Mouse (Mus musculus) limb, embryonic 13.5 days (tissue): ENCODE measurements around the gene Cd209g. TPM values are rescaled to one million over a fixed set of nuclear protein-coding genes. Genes with fewer than 3 reads are reported as not detected.
A peak's percentile ranks its signal among the peaks of the same experiment; 100 is the strongest.
"Not testable (repeated sequence)": the region's sequence is repeated elsewhere in the genome, so short reads cannot be mapped to it uniquely, and the experiment has no call there.

Experiments used
- ATAC-seq: fragments of 200-750 bp; cut with Nextera tagmentation; 2 replicates; pipeline ENCODE4 v1.8.0; 2017; ENCODE audit warnings: low read depth, moderate number of reproducible peaks, moderate TSS enrichment; ENCODE audit not compliant: low FRiP score
- H3K27ac ChIP-seq: fragments of 300-500 bp; sonication (generic); 2 replicates; pipeline ENCODE4 v1.5.1; 2015; ENCODE audit warnings: inconsistent platforms, mild to moderate bottlenecking, moderate library complexity
- H3K27me3 ChIP-seq: fragments of 300-500 bp; sonication (generic); 2 replicates; pipeline ENCODE4 v1.6.1; 2015; ENCODE audit warnings: mild to moderate bottlenecking, inconsistent platforms
- H3K36me3 ChIP-seq: fragments of 300-500 bp; sonication (generic); 2 replicates; pipeline ENCODE4 v1.6.1; 2015; ENCODE audit warnings: inconsistent platforms, mild to moderate bottlenecking, moderate library complexity
- H3K4me1 ChIP-seq: fragments of 300-500 bp; sonication (generic); 2 replicates; pipeline ENCODE4 v1.6.1; 2015; ENCODE audit warnings: inconsistent platforms
- H3K4me2 ChIP-seq: fragments of 300-500 bp; sonication (generic); replicated peaks from 2 replicates; pipeline ENCODE4 v1.6.1; 2015; ENCODE audit warnings: inconsistent platforms, mild to moderate bottlenecking, moderate library complexity
- H3K4me3 ChIP-seq: fragments of 300-500 bp; sonication (generic); 2 replicates; pipeline ENCODE4 v1.5.1; 2015; ENCODE audit warnings: moderate library complexity, mild to moderate bottlenecking, inconsistent platforms
- H3K9ac ChIP-seq: fragments of 300-500 bp; sonication (generic); 2 replicates; pipeline ENCODE4 v1.6.1; 2015; ENCODE audit warnings: mild to moderate bottlenecking, inconsistent platforms
- H3K9me3 ChIP-seq: fragments of 300-500 bp; sonication (generic); 2 replicates; pipeline ENCODE4 v1.6.1; 2016; ENCODE audit warnings: inconsistent platforms
- WGBS: fragments of 180-500 bp; shearing (Covaris S2); methylation state at CpG from one replicate; pipeline ENCODE4 v1.1.7; 2015; 5-methylcytosine and 5-hydroxymethylcytosine counted together
- polyA plus RNA-seq: library from polyadenylated mRNA; unstranded; fragments of >200 nt; fragmentation: Nextera tagmentation; extraction: Ambion mirVana; gene quantifications from 2 replicates; pipeline ENCODE4 v1.2.1, GENCODE M21; 2015

The Cd209g gene
- not detected in 2 replicates for polyA plus RNA-seq

- WGBS, result 91% methylated on average over 10 of the region's 10 CpGs
- Histone ChIP-seq H3K9ac (no peak within 1 kb of the TSS), H3K27ac (no peak within 1 kb of the TSS), H3K27me3 (peaks cover 4% of the 10 kb centered on the region; the same call in 1 of the 2 replicates), H3K4me3 (no peak within 1 kb of the TSS), H3K9me3 (no peaks in the 10 kb centered on the region), H3K4me2 (no peak within 1 kb of the TSS), H3K36me3 (no peaks in the 10 kb centered on the region), H3K4me1 (no peaks in the 10 kb centered on the region)
- no peak for ATAC-seq
These were observed at the start of gene Cd209g for GRCm38 (mm10) chr8:4133798-4134197. Gene Cd209g, plus strand, starts transcription at chr8:4134098.

GRCm38 (mm10) chr8:4087180-4087722 lies 46.6 kb upstream of the Cd209g start:
- H3K9me3 ChIP-seq, H3K27ac ChIP-seq, H3K27me3 ChIP-seq, ATAC-seq, H3K4me3 ChIP-seq, H3K4me1 ChIP-seq, H3K36me3 ChIP-seq, H3K9ac ChIP-seq: not testable (repeated sequence)
- WGBS, result 39% methylated on average over 32 of the region's 33 CpGs
- 0 out of 2 replicates have a peak overlapping the region, but pooled peaks have one; percentile 7 for H3K4me2 ChIP-seq

- H3K4me3 ChIP-seq, H3K36me3 ChIP-seq, H3K27ac ChIP-seq, ATAC-seq, H3K27me3 ChIP-seq, H3K9ac ChIP-seq, H3K4me2 ChIP-seq, H3K4me1 ChIP-seq, H3K9me3 ChIP-seq: not testable (repeated sequence)
- 82% methylated on average over 3 of the region's 3 CpGs for WGBS
These were observed 45.4 kb upstream of the Cd209g start for GRCm38 (mm10) chr8:4088514-4088913.

GRCm38 (mm10) chr8:4105735-4106134 lies 28.2 kb upstream of the Cd209g start, which contains the start of gene Cd209f:
Gene Cd209f, minus strand, starts transcription at chr8:4105835.
- not testable (repeated sequence) for H3K4me2 ChIP-seq, H3K36me3 ChIP-seq, H3K9me3 ChIP-seq, H3K4me1 ChIP-seq, ATAC-seq, H3K27ac ChIP-seq, H3K9ac ChIP-seq, H3K27me3 ChIP-seq, H3K4me3 ChIP-seq
- WGBS, result 63% methylated on average over 2 of the region's 2 CpGs

- Histone ChIP-seq H3K9me3 (no peaks in the 10 kb centered on the region), H3K9ac (no peak overlapping the region), H3K4me1 (no peaks in the 10 kb centered on the region), H3K27ac (no peak overlapping the region), H3K4me2 (0 out of 2 replicates have a peak overlapping the region, but pooled peaks have one; percentile 27), H3K4me3 (no peak overlapping the region), H3K27me3 (peaks cover 4% of the 10 kb centered on the region; the same call in 1 of the 2 replicates), H3K36me3 (no peaks in the 10 kb centered on the region)
- 12% methylated on average over 12 of the region's 12 CpGs for WGBS
- ATAC-seq, result peak; percentile 64; the same call in 1 of the 2 replicates
These were observed 6.1 kb downstream of the Cd209g start for GRCm38 (mm10) chr8:4139660-4140646.

- H3K36me3 ChIP-seq, result no peaks in the 10 kb centered on the region
- no peaks in the 10 kb centered on the region for H3K9me3 ChIP-seq
- no peak overlapping the region for H3K27ac ChIP-seq
- no peak overlapping the region for H3K9ac ChIP-seq
- ATAC-seq, result no peak
- H3K4me2 ChIP-seq, result no peak overlapping the region
- 63% methylated on average over 3 of the region's 3 CpGs for WGBS
- peaks cover 4% of the 10 kb centered on the region; the same call in 1 of the 2 replicates for H3K27me3 ChIP-seq
- no peak overlapping the region for H3K4me3 ChIP-seq
- no peaks in the 10 kb centered on the region for H3K4me1 ChIP-seq
These were observed 7.8 kb downstream of the Cd209g start for GRCm38 (mm10) chr8:4141721-4142120.

- Histone ChIP-seq H3K4me2 (no peak overlapping the region), H3K9me3 (peaks cover 10% of the 10 kb centered on the region), H3K27me3 (no peaks in the 10 kb centered on the region), H3K27ac (no peak overlapping the region), H3K4me3 (no peak overlapping the region), H3K36me3 (no peaks in the 10 kb centered on the region), H3K9ac (no peak overlapping the region), H3K4me1 (no peaks in the 10 kb centered on the region)
- ATAC-seq, result no peak
- WGBS, result 34% methylated on average over 1 of the region's 1 CpGs
These were observed 13.4 kb downstream of the Cd209g start for GRCm38 (mm10) chr8:4147272-4147671.

- H3K4me3 ChIP-seq, result no peak overlapping the region
- peaks cover 10% of the 10 kb centered on the region for H3K9me3 ChIP-seq
- H3K27me3 ChIP-seq, result no peaks in the 10 kb centered on the region
- H3K36me3 ChIP-seq, result no peaks in the 10 kb centered on the region
- no peak for ATAC-seq
- H3K4me2 ChIP-seq, result no peak overlapping the region
- no peaks in the 10 kb centered on the region for H3K4me1 ChIP-seq
- no peak overlapping the region for H3K27ac ChIP-seq
- no peak overlapping the region for H3K9ac ChIP-seq
These were observed 21.0 kb downstream of the Cd209g start for GRCm38 (mm10) chr8:4154878-4155277.

- H3K9me3 ChIP-seq, result no peaks in the 10 kb centered on the region
- H3K27ac ChIP-seq, result no peak overlapping the region
- no peak overlapping the region for H3K4me2 ChIP-seq
- H3K4me1 ChIP-seq, result peaks cover 7% of the 10 kb centered on the region
- WGBS, result 62% methylated on average over 4 of the region's 4 CpGs
- no peak overlapping the region for H3K9ac ChIP-seq
- H3K36me3 ChIP-seq, result no peaks in the 10 kb centered on the region
- H3K4me3 ChIP-seq, result no peak overlapping the region
- no peak for ATAC-seq
- H3K27me3 ChIP-seq, result no peaks in the 10 kb centered on the region
These were observed 28.9 kb downstream of the Cd209g start for GRCm38 (mm10) chr8:4162786-4163185.

- WGBS, result 5% methylated on average over 13 of the region's 13 CpGs
- ATAC-seq, result no peak
- peak overlapping the region; percentile 63 for H3K9ac ChIP-seq
- H3K4me2 ChIP-seq, result peak overlapping the region; percentile 64
- peak overlapping the region; percentile 86 for H3K4me3 ChIP-seq
- H3K9me3 ChIP-seq, result no peaks in the 10 kb centered on the region
- H3K27ac ChIP-seq, result no peak overlapping the region
- no peaks in the 10 kb centered on the region for H3K36me3 ChIP-seq
- peaks cover 7% of the 10 kb centered on the region for H3K4me1 ChIP-seq
- no peaks in the 10 kb centered on the region for H3K27me3 ChIP-seq
These were observed 31.4 kb downstream of the Cd209g start for GRCm38 (mm10) chr8:4165176-4165851.

GRCm38 (mm10) chr8:4165852-4166751 lies 32.2 kb downstream of the Cd209g start, which contains the start of gene Evi5l:
Gene Evi5l, plus strand, starts transcription at chr8:4166567.
- H3K4me3 ChIP-seq, result peak within 1 kb of the TSS; percentile 86
- no peak within 1 kb of the TSS for H3K27ac ChIP-seq
- peak within 1 kb of the TSS; percentile 83 for H3K4me2 ChIP-seq
- H3K9ac ChIP-seq, result peak within 1 kb of the TSS; percentile 86
- no peaks in the 10 kb centered on the region for H3K27me3 ChIP-seq
- peaks cover 7% of the 10 kb centered on the region for H3K4me1 ChIP-seq
- no peaks in the 10 kb centered on the region; the same call in 1 of the 2 replicates for H3K36me3 ChIP-seq
- WGBS, result under 1% methylated on average over 44 of the region's 51 CpGs
- peak; percentile 99 for ATAC-seq
- H3K9me3 ChIP-seq, result no peaks in the 10 kb centered on the region
